Mouse (Mus musculus): Measurements from ENCODE around the gene Pfkfb2. TPM values are rescaled to one million over a fixed set of nuclear protein-coding genes. Genes with fewer than 3 reads are reported as not detected.

Pfkfb2 gene
- polyA plus RNA-seq (2016; fragmentation: Nextera tagmentation; extraction: Ambion mirVana), result 4.2 and 4.6 TPM in 2 replicates

- DNase-seq (ENCODE audit: low spot score), result no peak
- no peaks in the 10 kb centered on the region for H3K36me3 ChIP-seq (replicated peaks)
- H3K27ac ChIP-seq (replicated peaks), result no peak within 1 kb of the TSS
- H3K9me3 ChIP-seq, result no peaks in the 10 kb centered on the region
- no peaks in the 10 kb centered on the region for H3K27me3 ChIP-seq (replicated peaks; ENCODE audit: low read depth, poor library complexity, severe bottlenecking)
- H3K4me3 ChIP-seq, result no peak within 1 kb of the TSS
- WGBS, result 79% methylated on average over 2 of the region's 2 CpGs
- peaks cover 8% of the 10 kb centered on the region for H3K4me1 ChIP-seq
These were observed at the start of gene Pfkfb2 for GRCm38 (mm10) chr1:130729153-130729552. TSS of gene Pfkfb2 (minus strand) at chr1:130729253.

- no peak overlapping the region for H3K4me3 ChIP-seq
- H3K27me3 ChIP-seq (replicated peaks; ENCODE audit: low read depth, poor library complexity, severe bottlenecking), result no peaks in the 10 kb centered on the region
- no peaks in the 10 kb centered on the region for H3K4me1 ChIP-seq
- no peak overlapping the region for H3K27ac ChIP-seq (replicated peaks)
- no peaks in the 10 kb centered on the region for H3K36me3 ChIP-seq (replicated peaks)
- no peak for DNase-seq (ENCODE audit: low spot score)
- no peaks in the 10 kb centered on the region for H3K9me3 ChIP-seq
- 78% methylated on average over 1 of the region's 1 CpGs for WGBS
These were observed 47.6 kb upstream of the Pfkfb2 start for GRCm38 (mm10) chr1:130776645-130777044.

- Histone ChIP-seq H3K4me3 (no peak overlapping the region), H3K9me3 (no peaks in the 10 kb centered on the region), H3K36me3 (replicated peaks) (no peaks in the 10 kb centered on the region), H3K27me3 (replicated peaks; ENCODE audit: low read depth, poor library complexity, severe bottlenecking) (no peaks in the 10 kb centered on the region), H3K27ac (replicated peaks) (no peak overlapping the region), H3K4me1 (no peaks in the 10 kb centered on the region)
- WGBS, result 81% methylated on average over 7 of the region's 7 CpGs
- no peak for DNase-seq (ENCODE audit: low spot score)
These were observed 46.8 kb upstream of the Pfkfb2 start for GRCm38 (mm10) chr1:130775691-130776331.

GRCm38 (mm10) chr1:130775234-130775633 is 46.2 kb upstream of the Pfkfb2 start:
- H3K27ac ChIP-seq (replicated peaks), result no peak overlapping the region
- no peak for DNase-seq (ENCODE audit: low spot score)
- 74% methylated on average over 2 of the region's 2 CpGs for WGBS

GRCm38 (mm10) chr1:130770981-130771494 is 42.0 kb upstream of the Pfkfb2 start:
- Histone ChIP-seq H3K4me1 (no peaks in the 10 kb centered on the region), H3K36me3 (replicated peaks) (no peaks in the 10 kb centered on the region), H3K9me3 (no peaks in the 10 kb centered on the region), H3K4me3 (no peak overlapping the region), H3K27me3 (replicated peaks; ENCODE audit: low read depth, poor library complexity, severe bottlenecking) (no peaks in the 10 kb centered on the region), H3K27ac (replicated peaks) (no peak overlapping the region)
- WGBS, result 75% methylated on average over 3 of the region's 3 CpGs
- DNase-seq (ENCODE audit: low spot score), result no peak

More at GRCm38 (mm10) chr1:130775234-130775633, 46.2 kb upstream of the Pfkfb2 start:
- H3K9me3 ChIP-seq, result no peaks in the 10 kb centered on the region
- H3K4me3 ChIP-seq, result no peak overlapping the region
- no peaks in the 10 kb centered on the region for H3K36me3 ChIP-seq (replicated peaks)
- H3K27me3 ChIP-seq (replicated peaks; ENCODE audit: low read depth, poor library complexity, severe bottlenecking), result no peaks in the 10 kb centered on the region
- no peaks in the 10 kb centered on the region for H3K4me1 ChIP-seq

- no peak for DNase-seq (ENCODE audit: low spot score)
- WGBS, result 83% methylated on average over 4 of the region's 4 CpGs
- no peaks in the 10 kb centered on the region for H3K36me3 ChIP-seq (replicated peaks)
- no peak overlapping the region for H3K27ac ChIP-seq (replicated peaks)
- H3K4me3 ChIP-seq, result no peak overlapping the region
- no peaks in the 10 kb centered on the region for H3K9me3 ChIP-seq
- H3K4me1 ChIP-seq, result no peaks in the 10 kb centered on the region
- no peaks in the 10 kb centered on the region for H3K27me3 ChIP-seq (replicated peaks; ENCODE audit: low read depth, poor library complexity, severe bottlenecking)
These were observed 41.4 kb upstream of the Pfkfb2 start for GRCm38 (mm10) chr1:130770487-130770886.

- no peak for DNase-seq (ENCODE audit: low spot score)
- H3K27me3 ChIP-seq (replicated peaks; ENCODE audit: low read depth, poor library complexity, severe bottlenecking), result no peaks in the 10 kb centered on the region
- H3K9me3 ChIP-seq, result no peaks in the 10 kb centered on the region
- no peak overlapping the region for H3K4me3 ChIP-seq
- H3K4me1 ChIP-seq, result no peaks in the 10 kb centered on the region
- H3K27ac ChIP-seq (replicated peaks), result no peak overlapping the region
- WGBS, result 90% methylated on average over 2 of the region's 2 CpGs
- H3K36me3 ChIP-seq (replicated peaks), result no peaks in the 10 kb centered on the region
These were observed 40.9 kb upstream of the Pfkfb2 start for GRCm38 (mm10) chr1:130769925-130770324.

- Histone ChIP-seq H3K4me1 (no peaks in the 10 kb centered on the region), H3K36me3 (replicated peaks) (no peaks in the 10 kb centered on the region), H3K4me3 (no peak overlapping the region), H3K27me3 (replicated peaks; ENCODE audit: low read depth, poor library complexity, severe bottlenecking) (no peaks in the 10 kb centered on the region), H3K27ac (replicated peaks) (no peak overlapping the region), H3K9me3 (no peaks in the 10 kb centered on the region)
- DNase-seq (ENCODE audit: low spot score), result no peak
- 82% methylated on average over 5 of the region's 5 CpGs for WGBS
These were observed 38.0 kb upstream of the Pfkfb2 start for GRCm38 (mm10) chr1:130767066-130767465.

- WGBS, result 86% methylated on average over 12 of the region's 12 CpGs
- no peak overlapping the region for H3K4me3 ChIP-seq
- H3K27ac ChIP-seq (replicated peaks), result no peak overlapping the region
- H3K4me1 ChIP-seq, result no peaks in the 10 kb centered on the region
- DNase-seq (ENCODE audit: low spot score), result no peak
- H3K9me3 ChIP-seq, result no peaks in the 10 kb centered on the region
- no peaks in the 10 kb centered on the region for H3K27me3 ChIP-seq (replicated peaks; ENCODE audit: low read depth, poor library complexity, severe bottlenecking)
- no peaks in the 10 kb centered on the region for H3K36me3 ChIP-seq (replicated peaks)
These were observed 35.0 kb upstream of the Pfkfb2 start for GRCm38 (mm10) chr1:130764027-130764461.

GRCm38 (mm10) chr1:130762045-130762760 is 33.1 kb upstream of the Pfkfb2 start:
- no peaks in the 10 kb centered on the region for H3K4me1 ChIP-seq
- DNase-seq (ENCODE audit: low spot score), result no peak
- no peak overlapping the region for H3K27ac ChIP-seq (replicated peaks)
- no peaks in the 10 kb centered on the region for H3K27me3 ChIP-seq (replicated peaks; ENCODE audit: low read depth, poor library complexity, severe bottlenecking)
- H3K4me3 ChIP-seq, result no peak overlapping the region
- no peaks in the 10 kb centered on the region for H3K9me3 ChIP-seq
- H3K36me3 ChIP-seq (replicated peaks), result no peaks in the 10 kb centered on the region
- 87% methylated on average over 3 of the region's 3 CpGs for WGBS

GRCm38 (mm10) chr1:130761597-130761996 is 32.5 kb upstream of the Pfkfb2 start:
- DNase-seq (ENCODE audit: low spot score), result no peak
- Histone ChIP-seq H3K36me3 (replicated peaks) (no peaks in the 10 kb centered on the region), H3K9me3 (no peaks in the 10 kb centered on the region), H3K4me3 (no peak overlapping the region), H3K4me1 (no peaks in the 10 kb centered on the region), H3K27ac (replicated peaks) (no peak overlapping the region), H3K27me3 (replicated peaks; ENCODE audit: low read depth, poor library complexity, severe bottlenecking) (no peaks in the 10 kb centered on the region)
- WGBS, result 77% methylated on average over 1 of the region's 1 CpGs

- Histone ChIP-seq H3K27me3 (replicated peaks; ENCODE audit: low read depth, poor library complexity, severe bottlenecking) (no peaks in the 10 kb centered on the region), H3K27ac (replicated peaks) (no peak overlapping the region), H3K4me1 (no peaks in the 10 kb centered on the region), H3K9me3 (no peaks in the 10 kb centered on the region), H3K4me3 (no peak overlapping the region), H3K36me3 (replicated peaks) (no peaks in the 10 kb centered on the region)
- DNase-seq (ENCODE audit: low spot score), result no peak
- WGBS, result 86% methylated on average over 9 of the region's 9 CpGs
These were observed 30.6 kb upstream of the Pfkfb2 start for GRCm38 (mm10) chr1:130759689-130760088.

- WGBS, result 88% methylated on average over 3 of the region's 3 CpGs
- H3K4me1 ChIP-seq, result peaks cover 10% of the 10 kb centered on the region; the same call in 1 of the 2 replicates
- H3K27ac ChIP-seq (replicated peaks), result no peak overlapping the region
- DNase-seq (ENCODE audit: low spot score), result no peak
- no peaks in the 10 kb centered on the region for H3K36me3 ChIP-seq (replicated peaks)
- H3K9me3 ChIP-seq, result no peaks in the 10 kb centered on the region
- H3K27me3 ChIP-seq (replicated peaks; ENCODE audit: low read depth, poor library complexity, severe bottlenecking), result no peaks in the 10 kb centered on the region
- no peak overlapping the region for H3K4me3 ChIP-seq
These were observed 17.8 kb upstream of the Pfkfb2 start for GRCm38 (mm10) chr1:130746819-130747218.
